In the genomic region with DNA sequence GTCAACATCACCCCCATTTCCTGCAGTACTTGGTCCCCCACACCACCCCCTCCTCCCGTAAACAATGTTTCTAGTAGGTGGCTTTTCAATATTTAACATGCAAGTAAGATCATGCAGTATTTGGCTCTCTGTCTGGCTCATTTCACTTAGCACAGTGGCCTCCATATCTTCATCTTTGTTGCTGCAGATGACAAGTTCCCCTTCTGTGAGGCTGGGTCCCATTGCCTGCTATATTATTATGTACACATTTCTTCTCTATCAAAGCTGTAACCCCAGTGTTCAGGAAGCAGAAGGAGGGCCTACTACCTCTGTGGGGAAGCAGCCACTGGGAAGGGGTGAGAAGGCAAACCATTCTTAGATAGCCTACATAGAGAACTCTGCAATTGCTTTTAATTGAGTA, we compare ENCODE assay signal across 28 mouse cellular contexts. TPM values are rescaled to one million over a fixed set of nuclear protein-coding genes. Genes with fewer than 3 reads are reported as not detected.
DNase-seq lines count a peak whose midpoint lies in the region; ATAC-seq and TF ChIP-seq lines count a peak whose summit lies in the region.
"Had no signal": no experiment of that assay in that cellular context is flagged by ENCODE, and none has a peak within 500 bp of the region (broad histone marks: within the 10 kb centered on the region; RNA-seq: fewer than 3 reads in every experiment).

No protein-coding gene starts in this region.

- no peak for ATAC-seq in heart, embryonic 12.5 days (ENCODE audit: insufficient number of reproducible peaks, low FRiP score)
- ATAC-seq in liver, embryonic 13.5 days (ENCODE audit: low read depth), result no peak
- ATAC-seq in liver, embryonic 14.5 days (ENCODE audit: insufficient read depth), result no peak
- no peak for ATAC-seq in liver, postnatal 0 days
- ATAC-seq: forebrain, embryonic 13.5 days; forebrain, embryonic 16.5 days; hindbrain, embryonic 16.5 days; Patski had no signal

- no peak overlapping the region for H3K9ac ChIP-seq in heart, embryonic 12.5 days
- H3K9ac ChIP-seq in liver, embryonic 13.5 days, result no peak overlapping the region
- H3K9ac ChIP-seq in liver, embryonic 14.5 days (replicated peaks), result peak overlapping the region; percentile 34; the same call in 1 of the 2 replicates
- no peak overlapping the region for H3K9ac ChIP-seq in liver, postnatal 0 days (replicated peaks)
- H3K9ac ChIP-seq: embryonic facial prominence, embryonic 12.5 days; embryonic facial prominence, embryonic 15.5 days; forebrain, embryonic 13.5 days; hindbrain, embryonic 13.5 days; intestine, embryonic 15.5 days had no signal

- no peak for TF ChIP-seq EP300 in liver, embryonic 14.5 days (IDR thresholded peaks at IDR 0.05; ENCODE audit: low read depth)
- TF ChIP-seq EP300 in liver, postnatal 0 days (IDR thresholded peaks at IDR 0.05; ENCODE audit: low read depth), result no peak

- peak overlapping the region; percentile 5; the same call in 1 of the 2 replicates for H3K4me2 ChIP-seq in heart, embryonic 12.5 days
- H3K4me2 ChIP-seq in liver, embryonic 13.5 days, result peak overlapping the region; percentile 42
- H3K4me2 ChIP-seq in liver, embryonic 14.5 days (ENCODE audit: low read depth), result peak overlapping the region; percentile 53
- no peak overlapping the region for H3K4me2 ChIP-seq in liver, postnatal 0 days (ENCODE audit: low read depth, low read length)
- H3K4me2 ChIP-seq: embryonic facial prominence, embryonic 12.5 days; embryonic facial prominence, embryonic 15.5 days; forebrain, embryonic 13.5 days; hindbrain, embryonic 13.5 days; intestine, embryonic 15.5 days had no signal

- H3K27ac ChIP-seq in heart, embryonic 12.5 days (ENCODE audit: poor library complexity, severe bottlenecking), result no peak overlapping the region
- H3K27ac ChIP-seq in liver, embryonic 13.5 days, result peak overlapping the region; percentile 73
- H3K27ac ChIP-seq in liver, embryonic 14.5 days, result peak overlapping the region; percentile 73
- peak overlapping the region; percentile 1; the same call in 1 of the 2 replicates for H3K27ac ChIP-seq in liver, postnatal 0 days (ENCODE audit: low read depth)
- H3K27ac ChIP-seq: embryonic facial prominence, embryonic 12.5 days; embryonic facial prominence, embryonic 15.5 days; forebrain, embryonic 10.5 days; forebrain, embryonic 13.5 days; gastrocnemius, adult 2 months; heart, adult 2 months; heart, embryonic 10.5 days; hindbrain, embryonic 10.5 days; hindbrain, embryonic 13.5 days; intestine, embryonic 15.5 days had no signal

- no peak overlapping the region for H3K4me3 ChIP-seq in heart, embryonic 12.5 days
- H3K4me3 ChIP-seq in liver, embryonic 13.5 days (replicated peaks), result no peak overlapping the region
- no peak overlapping the region for H3K4me3 ChIP-seq in liver, embryonic 14.5 days (ENCODE audit: insufficient read depth in 1 of 2, low read depth in 2 of 2, low read length in 2 of 2)
- no peak overlapping the region for H3K4me3 ChIP-seq in liver, postnatal 0 days (ENCODE audit: low read depth, low read length)
- H3K4me3 ChIP-seq: embryonic facial prominence, embryonic 12.5 days; embryonic facial prominence, embryonic 15.5 days; forebrain, embryonic 10.5 days; forebrain, embryonic 13.5 days; gastrocnemius, adult 2 months; heart, adult 2 months; heart, embryonic 10.5 days; hindbrain, embryonic 10.5 days; hindbrain, embryonic 13.5 days; intestine, embryonic 15.5 days had no signal

- DNase-seq in heart, postnatal 36 days, result no peak
- DNase-seq in liver, embryonic 13.5 days, result no peak
- DNase-seq in liver, result no peak
- DNase-seq in liver, embryonic 14.5 days (ENCODE audit: low read depth in 3 of 3, low spot score in 3 of 3), result no peak
- no peak for DNase-seq in liver, postnatal 0 days
- DNase-seq in left cerebral cortex, postnatal 25 days (ENCODE audit: low spot score in 2 of 2), result no peak
- no peak for DNase-seq in layer of hippocampus, adult 9-10 months (ENCODE audit: low spot score)
- DNase-seq: adrenal gland, postnatal 10 days; adrenal gland, postnatal 36 days; cerebellum, adult 18-20 months; cerebellum, adult 9-10 months; cerebellum, postnatal 14 days; gastrocnemius, adult 2 months; gastrocnemius, postnatal 14 days; heart, adult 2 months; heart, postnatal 14 days had no signal

- H3K27me3 ChIP-seq in heart, embryonic 12.5 days (replicated peaks), result no peaks in the 10 kb centered on the region
- peaks cover 4% of the 10 kb centered on the region; the same call in 1 of the 2 replicates for H3K27me3 ChIP-seq in liver, embryonic 13.5 days
- no peaks in the 10 kb centered on the region for H3K27me3 ChIP-seq in liver, embryonic 14.5 days (ENCODE audit: control insufficient read depth, insufficient read depth, low read length)
- H3K27me3 ChIP-seq in liver, postnatal 0 days (ENCODE audit: insufficient read depth, low read length), result no peaks in the 10 kb centered on the region
- H3K27me3 ChIP-seq: embryonic facial prominence, embryonic 12.5 days; embryonic facial prominence, embryonic 15.5 days; forebrain, embryonic 13.5 days; hindbrain, embryonic 13.5 days; intestine, embryonic 15.5 days; Patski had no signal

- TF ChIP-seq CTCF in liver, embryonic 14.5 days (IDR thresholded peaks at IDR 0.05; ENCODE audit: low read depth), result no peak
- no peak for TF ChIP-seq CTCF in liver, postnatal 0 days (IDR thresholded peaks at IDR 0.05; ENCODE audit: low read depth)

- intact Hi-C loops in heart, postnatal 36 days (cut with DNase I), result no loop called here
- intact Hi-C loops in left cerebral cortex, postnatal 25 days (cut with DNase I), result no loop called here

- 78% methylated on average over 1 of the region's 1 CpGs for WGBS in heart, embryonic 12.5 days
- WGBS in liver, embryonic 13.5 days (ENCODE audit: insufficient replicate concordance), result 82% methylated on average over 1 of the region's 1 CpGs
- 84% methylated on average over 1 of the region's 1 CpGs for WGBS in liver, embryonic 14.5 days (ENCODE audit: insufficient replicate concordance)
- 88% methylated on average over 1 of the region's 1 CpGs for WGBS in liver, postnatal 0 days (ENCODE audit: insufficient replicate concordance)

- H3K36me3 ChIP-seq in heart, embryonic 12.5 days, result no peaks in the 10 kb centered on the region
- H3K36me3 ChIP-seq in liver, embryonic 13.5 days, result no peaks in the 10 kb centered on the region
- no peaks in the 10 kb centered on the region for H3K36me3 ChIP-seq in liver, embryonic 14.5 days (replicated peaks; ENCODE audit: control insufficient read depth, insufficient read depth, low read depth)
- no peaks in the 10 kb centered on the region for H3K36me3 ChIP-seq in liver, postnatal 0 days (replicated peaks; ENCODE audit: insufficient read depth, low read length)
- H3K36me3 ChIP-seq: embryonic facial prominence, embryonic 12.5 days; embryonic facial prominence, embryonic 15.5 days; forebrain, embryonic 10.5 days; heart, embryonic 10.5 days; hindbrain, embryonic 13.5 days; intestine, embryonic 15.5 days had no signal

- no peaks in the 10 kb centered on the region for H3K9me3 ChIP-seq in heart, embryonic 12.5 days (replicated peaks)
- H3K9me3 ChIP-seq in liver, embryonic 13.5 days (replicated peaks), result no peaks in the 10 kb centered on the region
- H3K9me3 ChIP-seq in liver, embryonic 14.5 days (ENCODE audit: control insufficient read depth, low read length), result no peaks in the 10 kb centered on the region
- H3K9me3 ChIP-seq in liver, postnatal 0 days (ENCODE audit: low read length), result no peaks in the 10 kb centered on the region
- H3K9me3 ChIP-seq: embryonic facial prominence, embryonic 12.5 days; embryonic facial prominence, embryonic 15.5 days; forebrain, embryonic 10.5 days; forebrain, embryonic 13.5 days; heart, embryonic 10.5 days; hindbrain, embryonic 10.5 days; hindbrain, embryonic 13.5 days; intestine, embryonic 15.5 days had no signal

- peaks cover 44% of the 10 kb centered on the region for H3K4me1 ChIP-seq in heart, embryonic 12.5 days (replicated peaks)
- H3K4me1 ChIP-seq in liver, embryonic 13.5 days (replicated peaks), result peaks cover 31% of the 10 kb centered on the region
- peaks cover 26 to 29% of the 10 kb centered on the region in 2 experiments for H3K4me1 ChIP-seq in liver, embryonic 14.5 days (replicated peaks; ENCODE audit: control insufficient read depth in 2 of 2, insufficient read depth in 2 of 2, low read length in 1 of 2)
- H3K4me1 ChIP-seq in liver, postnatal 0 days (ENCODE audit: insufficient read depth), result peaks cover 10% of the 10 kb centered on the region
- H3K4me1 ChIP-seq: embryonic facial prominence, embryonic 12.5 days; forebrain, embryonic 10.5 days; intestine, embryonic 15.5 days had no signal

RNA-seq across cellular contexts. Expression of a gene that starts 40.6 kb away (rescaled TPM):
- polyA plus RNA-seq in heart, embryonic 12.5 days (2016; fragmentation: Nextera tagmentation; extraction: Ambion mirVana), result 7.0 and 7.7 TPM in 2 replicates
- 1 to 10 TPM; 3.6 to 7.4 TPM for total RNA-seq in heart, postnatal 36 days (2021)
- polyA plus RNA-seq in liver, embryonic 13.5 days (2015; fragmentation: Nextera tagmentation; extraction: Ambion mirVana), result 0.67 and 0.89 TPM in 2 replicates
- 0.19 and 0.31 TPM in 2 replicates for polyA plus RNA-seq in liver, embryonic 14.5 days (2012; rRNA removed)
- 0.42 and 0.62 TPM in 2 replicates for polyA plus RNA-seq in liver, embryonic 14.5 days (2014; fragmentation: Nextera tagmentation; extraction: Ambion mirVana)
- 0.36 and 0.54 TPM in 2 replicates for polyA plus RNA-seq in liver, postnatal 0 days (2015; fragmentation: Nextera tagmentation; extraction: Ambion mirVana)
- total RNA-seq in left cerebral cortex, postnatal 25 days (2021), result 10 to 100 TPM; 43.3 to 51.8 TPM
